Mouse (Mus musculus): ENCODE results near the gene Arhgap29.

The Arhgap29 gene

DNA sequence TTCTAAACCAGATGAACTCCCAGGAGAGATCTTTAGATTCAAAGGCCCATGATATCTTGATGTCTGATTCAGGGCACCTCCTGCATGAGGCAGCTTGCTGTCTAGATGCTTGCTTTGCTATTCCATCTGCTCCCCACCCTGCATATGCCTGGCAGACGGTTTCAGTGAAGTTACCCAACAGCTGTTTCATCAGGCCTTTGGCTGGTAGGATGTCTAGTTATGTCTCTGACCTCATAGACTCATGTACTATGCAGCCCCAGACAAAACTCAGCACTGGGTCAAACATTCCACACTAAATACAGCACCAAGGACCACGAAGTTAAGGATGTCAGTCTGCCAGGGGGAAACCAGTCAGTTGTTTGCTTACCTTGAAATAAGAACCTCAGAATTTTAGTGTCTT, 6.4 kb upstream of the Arhgap29 start:
- DNase-seq = no peak

DNA sequence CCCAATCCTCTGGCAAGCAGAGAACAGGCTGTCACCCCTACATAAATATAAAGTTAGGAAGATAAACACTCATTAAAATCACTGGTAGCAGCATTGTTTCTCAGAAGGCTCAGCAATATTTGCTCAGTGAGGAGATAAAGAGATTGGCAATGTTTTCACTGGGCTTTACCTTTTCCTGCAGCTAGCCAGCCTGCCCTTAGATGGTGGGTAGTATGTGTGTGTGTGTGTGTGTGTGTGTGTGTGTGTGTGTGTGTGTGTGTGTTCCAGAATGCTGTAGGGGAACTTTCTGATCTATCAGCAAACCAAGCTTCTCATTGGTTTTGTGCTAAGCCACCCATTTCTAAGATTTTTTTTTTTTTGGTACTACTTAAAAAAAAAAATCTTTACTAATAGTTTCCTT, 5.6 kb upstream of the Arhgap29 start:
- no peak for DNase-seq

GRCm38 (mm10) chr3:121950139-121950538, 2.2 kb upstream of the Arhgap29 start:
- DNase-seq = no peak

GRCm38 (mm10) chr3:121951116-121951515, 1.2 kb upstream of the Arhgap29 start:
- no peak for DNase-seq

DNA sequence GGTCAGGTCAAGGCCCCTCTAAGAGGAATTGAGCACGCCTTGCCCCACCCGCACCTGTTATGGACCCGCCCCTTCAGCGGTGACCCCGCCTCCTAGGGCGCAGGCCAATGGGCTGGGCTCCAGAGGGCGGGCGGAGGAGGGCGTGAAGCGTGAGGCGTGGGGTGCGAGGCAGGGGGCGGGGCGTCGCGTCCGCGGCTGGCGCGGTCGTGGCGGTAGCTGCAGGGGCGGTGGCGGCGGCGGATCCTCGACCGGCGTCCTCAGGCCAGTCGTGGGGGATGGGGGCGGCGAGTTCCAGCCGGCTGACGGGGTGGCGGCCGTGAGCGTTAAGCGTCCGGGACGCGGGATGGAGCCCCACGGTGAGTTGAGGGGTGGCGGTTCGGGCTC, 700 bp downstream of the Arhgap29 start:
- peak; percentile 38 to 54 for DNase-seq

DNA sequence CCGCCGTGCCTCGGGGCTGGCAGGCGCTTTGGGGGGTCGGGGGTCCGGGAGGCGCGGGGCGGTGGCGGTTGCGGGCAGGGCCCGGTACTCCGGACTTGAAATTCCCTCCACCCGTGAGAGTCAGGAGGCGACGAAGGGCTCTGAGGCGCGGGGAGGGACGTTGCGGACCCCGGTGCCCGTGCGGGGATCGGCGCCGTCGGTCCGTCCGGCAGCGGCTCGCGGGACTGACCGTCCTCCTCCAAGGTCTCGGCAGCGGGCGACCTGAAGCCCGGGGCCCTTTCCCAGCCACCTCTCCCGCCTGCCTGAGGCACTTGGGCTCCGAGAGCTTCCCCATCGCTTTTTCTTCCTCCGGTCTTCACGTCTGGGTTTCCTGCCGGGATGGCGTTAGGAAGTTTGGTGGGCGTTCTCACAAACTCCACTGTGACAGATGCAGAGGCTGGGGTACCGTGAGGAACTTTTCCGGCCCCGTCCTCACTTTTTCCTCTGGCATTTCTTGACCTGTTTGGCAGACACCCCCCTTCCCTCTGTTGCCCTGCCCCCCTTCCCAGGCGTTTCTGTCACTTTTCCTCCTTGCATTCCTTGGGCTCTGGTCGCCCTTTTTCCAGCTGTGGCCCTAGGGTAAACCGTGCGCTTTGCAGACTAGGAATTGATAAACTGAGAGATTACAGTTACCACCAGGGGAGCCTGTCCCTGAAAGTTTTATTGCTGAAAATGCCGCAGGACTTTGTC, 1.3 kb downstream of the Arhgap29 start:
- peak in 1 of 2 experiments; percentile 14 for DNase-seq

DNA sequence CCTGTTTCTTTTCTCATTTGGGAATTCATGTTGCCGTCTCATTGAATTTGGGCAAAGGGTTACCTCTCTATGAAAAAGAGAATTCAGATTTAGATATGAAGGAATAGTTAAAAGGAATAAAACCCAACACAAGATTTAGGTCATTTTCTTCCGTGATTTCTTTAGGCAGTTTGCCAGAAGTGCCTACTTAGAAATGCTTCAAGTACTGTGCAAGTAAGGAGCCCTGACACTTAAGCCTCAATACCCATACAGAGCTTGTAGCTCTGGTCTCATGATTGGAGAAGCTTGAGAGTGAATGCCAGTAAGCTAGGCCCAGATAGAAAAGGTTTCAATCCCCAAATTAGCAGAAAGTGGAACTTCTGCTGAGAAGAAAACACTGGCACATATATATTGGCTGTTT, 2.1 kb downstream of the Arhgap29 start:
- DNase-seq = no peak

GRCm38 (mm10) chr3:121955527-121955926, 3.2 kb downstream of the Arhgap29 start:
- DNase-seq = no peak

GRCm38 (mm10) chr3:121956789-121957188, 4.4 kb downstream of the Arhgap29 start:
- no peak for DNase-seq

DNA sequence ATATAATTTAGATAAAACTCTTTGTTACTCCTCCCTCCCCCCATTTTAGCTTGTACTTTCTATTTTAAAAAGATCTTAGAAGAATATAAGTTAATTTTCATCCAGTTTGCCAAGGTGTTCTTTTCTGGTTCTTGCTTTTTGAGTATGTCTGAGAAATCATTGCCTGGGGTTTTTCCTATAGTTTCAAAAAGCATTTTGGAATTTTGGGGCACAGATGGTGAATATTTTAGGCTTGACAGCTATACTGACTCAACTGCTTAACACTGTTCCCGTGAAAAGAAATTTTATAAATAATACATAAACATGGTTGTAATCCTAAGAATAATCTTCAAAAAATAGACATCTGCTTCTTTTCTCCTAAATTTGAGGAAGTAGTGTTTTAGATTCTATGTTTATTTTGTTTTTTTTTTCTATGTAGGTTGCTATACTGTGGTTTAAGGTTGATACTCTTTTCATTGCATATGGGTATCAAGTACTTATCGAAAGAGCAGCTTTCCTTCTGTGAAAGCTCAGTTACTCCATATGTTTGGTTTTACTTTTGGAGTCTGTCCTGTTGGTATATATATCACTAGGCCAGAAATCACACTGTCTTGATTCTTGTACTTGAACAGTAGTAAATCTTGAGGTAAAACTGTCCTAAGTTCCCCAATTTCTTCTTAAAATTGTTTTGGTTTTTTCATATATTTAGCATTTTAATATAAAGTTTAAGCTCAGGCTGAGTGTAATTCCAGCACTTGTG, 5.4 kb downstream of the Arhgap29 start:
- no peak for DNase-seq

DNA sequence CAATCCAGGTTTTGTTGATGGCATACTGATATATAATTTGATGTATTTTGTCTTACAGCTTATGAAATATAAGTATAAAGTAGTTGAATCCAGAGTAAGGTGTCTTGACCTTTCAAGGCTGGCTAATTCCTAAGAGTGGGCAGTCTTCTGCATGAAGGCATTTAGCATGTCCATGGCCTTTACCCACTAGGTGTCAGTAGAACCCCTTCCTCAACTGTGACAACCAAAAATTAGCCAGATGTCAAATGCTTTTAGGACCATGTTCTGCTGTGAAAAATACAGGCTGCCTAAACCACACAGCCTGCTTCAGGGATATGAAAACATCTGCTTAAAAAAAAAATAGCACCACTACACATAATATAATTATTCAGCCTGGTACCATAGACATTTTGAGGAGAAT, 11.8 kb downstream of the Arhgap29 start:
- DNase-seq = no peak

GRCm38 (mm10) chr3:121967681-121968476, 15.5 kb downstream of the Arhgap29 start:
- peak; percentile 61 to 66 for DNase-seq

GRCm38 (mm10) chr3:121968621-121969020, 16.3 kb downstream of the Arhgap29 start:
- DNase-seq = no peak

- no peak for DNase-seq
Measured at GRCm38 (mm10) chr3:121969451-121969850, 17.1 kb downstream of the Arhgap29 start.

- no peak for DNase-seq
Measured at GRCm38 (mm10) chr3:121973761-121974160, 21.4 kb downstream of the Arhgap29 start.

- DNase-seq = no peak
Measured at GRCm38 (mm10) chr3:121975381-121975780, 23.0 kb downstream of the Arhgap29 start.

DNA sequence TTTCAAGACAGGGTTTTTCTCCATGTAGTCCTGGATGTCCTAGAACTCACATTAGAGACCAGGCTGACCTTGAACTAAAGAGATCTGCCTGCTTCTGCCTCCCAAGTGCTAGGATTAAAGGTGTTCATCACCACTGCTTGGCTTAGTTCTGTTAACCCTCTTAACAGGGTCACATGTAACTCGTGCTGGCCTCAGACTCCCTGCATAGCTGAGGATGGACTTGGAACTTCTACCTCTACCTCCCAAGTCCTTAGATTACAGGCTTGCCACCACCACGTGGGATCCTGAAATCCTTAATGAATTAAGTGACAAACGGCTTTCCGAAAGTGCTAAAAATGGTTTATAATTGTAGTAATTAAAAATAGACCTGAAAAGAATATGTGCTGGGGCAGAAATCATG, 29.0 kb downstream of the Arhgap29 start:
- no peak for DNase-seq

GRCm38 (mm10) chr3:121982450-121982849, 30.1 kb downstream of the Arhgap29 start:
- no peak for DNase-seq

GRCm38 (mm10) chr3:121995125-121995524, 42.8 kb downstream of the Arhgap29 start:
- DNase-seq = no peak

DNA sequence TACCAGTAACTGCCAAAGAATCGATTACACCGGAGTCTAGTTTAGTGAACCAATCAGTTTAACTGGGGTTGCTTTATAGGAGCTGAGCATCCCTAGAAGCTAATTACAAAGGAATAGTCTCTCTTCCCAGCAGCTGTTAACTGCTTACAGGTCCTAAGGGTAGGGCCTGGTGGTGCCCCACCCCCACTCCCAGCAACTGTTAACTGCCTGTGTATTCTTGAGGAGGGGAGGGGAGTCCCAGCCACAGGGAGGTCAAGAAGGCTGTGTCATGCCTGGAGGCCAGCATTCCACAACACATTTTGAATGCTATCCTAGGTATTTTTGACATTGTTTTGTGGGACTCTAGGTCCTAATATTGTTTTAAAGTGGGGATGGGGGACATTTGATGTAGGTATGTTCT, 47.6 kb downstream of the Arhgap29 start:
- DNase-seq = no peak

DNA sequence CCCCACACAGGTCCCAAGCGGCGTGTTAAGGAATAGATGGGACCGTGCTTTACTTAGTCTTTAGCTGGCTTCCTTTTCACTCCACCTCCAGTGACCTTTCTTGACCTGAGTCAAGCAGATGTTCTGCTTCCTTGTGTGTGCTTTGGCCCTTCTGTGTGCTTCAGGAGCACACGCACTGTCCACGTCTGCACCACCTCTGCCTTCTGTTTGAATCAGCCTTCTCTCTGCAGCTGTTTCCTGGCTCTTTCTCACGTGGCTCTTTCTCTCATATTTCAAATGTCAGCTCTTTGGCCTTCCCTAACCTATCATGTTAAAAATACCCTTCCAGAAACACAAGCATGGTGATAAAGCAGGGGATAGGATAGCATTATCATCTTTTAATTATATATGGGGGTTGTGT, 49.2 kb downstream of the Arhgap29 start:
- no peak for DNase-seq

- DNase-seq = no peak
Measured at GRCm38 (mm10) chr3:122009818-122010217, 57.5 kb downstream of the Arhgap29 start.

DNA sequence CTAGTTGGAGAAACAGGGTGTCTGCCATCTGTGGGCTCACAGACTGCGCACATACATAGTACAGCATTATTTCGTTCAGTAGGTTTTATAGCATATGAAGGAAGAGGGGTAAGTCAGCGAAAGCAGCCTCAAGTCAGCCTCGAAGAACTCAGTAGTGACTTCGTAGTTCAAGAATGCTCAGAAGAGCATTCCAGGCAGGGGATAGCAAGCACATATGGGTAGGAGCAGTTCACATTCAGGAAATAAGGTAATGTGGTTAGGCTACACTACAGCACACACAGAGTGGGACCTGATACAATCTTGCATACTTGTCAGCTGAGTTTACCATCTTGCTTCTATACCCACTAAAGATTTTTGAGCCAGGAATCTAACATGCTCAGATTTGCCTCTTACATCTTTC, 58.0 kb downstream of the Arhgap29 start:
- DNase-seq = no peak

DNA sequence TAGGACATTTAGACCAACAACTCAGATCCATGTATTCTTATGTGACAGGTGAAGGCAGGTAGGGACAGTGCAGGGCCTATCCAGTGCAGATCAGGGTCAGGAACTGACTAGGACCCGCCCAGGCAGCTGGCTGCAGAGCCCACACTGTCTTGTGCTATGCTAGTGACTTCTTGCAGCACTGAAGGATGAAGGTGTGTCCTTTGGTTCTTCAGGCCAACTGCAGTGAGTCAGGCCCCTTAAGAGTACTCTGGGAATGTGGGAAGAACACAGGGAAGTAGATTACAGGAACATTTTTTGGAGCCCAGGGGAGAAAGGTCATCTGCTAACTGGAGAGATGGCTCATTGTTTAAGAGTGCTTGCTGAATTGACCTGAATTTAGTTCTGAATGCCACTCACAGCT, 60.1 kb downstream of the Arhgap29 start:
- DNase-seq = no peak
